Mouse (Mus musculus) intestine, postnatal 0 days (tissue): ENCODE measurements around the gene Gm12184. TPM values are rescaled to one million over a fixed set of nuclear protein-coding genes. Genes with fewer than 3 reads are reported as not detected.
"Not testable (repeated sequence)": the region's sequence is repeated elsewhere in the genome, so short reads cannot be mapped to it uniquely, and the experiment has no call there.

Source experiments
- ATAC-seq: fragments of 200-750 bp; cut with Nextera tagmentation; 2 replicates; pipeline ENCODE4 v1.8.0; 2017; ENCODE audit warnings: mild to moderate bottlenecking, moderate TSS enrichment, moderate library complexity
- H3K27ac ChIP-seq: fragments of 300-500 bp; sonication (generic); 2 replicates; pipeline ENCODE4 v1.5.1; 2014; ENCODE audit warnings: mild to moderate bottlenecking, low read depth, low read length, moderate library complexity
- H3K27me3 ChIP-seq: fragments of 300-500 bp; sonication (generic); replicated peaks from 2 replicates; pipeline ENCODE4 v1.6.1; 2014; ENCODE audit warnings: low read length, mixed read lengths; ENCODE audit not compliant: control insufficient read depth, insufficient read depth
- H3K36me3 ChIP-seq: fragments of 300-500 bp; sonication (generic); 2 replicates; pipeline ENCODE4 v1.6.1; 2014; ENCODE audit warnings: mild to moderate bottlenecking, moderate library complexity; ENCODE audit not compliant: control insufficient read depth, insufficient read depth
- H3K4me1 ChIP-seq: fragments of 300-500 bp; sonication (generic); replicated peaks from 2 replicates; pipeline ENCODE4 v1.6.1; 2014; ENCODE audit warnings: antibody characterized with exemption, low read length, mixed read lengths; ENCODE audit not compliant: control insufficient read depth, insufficient read depth
- H3K4me2 ChIP-seq: fragments of 300-500 bp; sonication (generic); replicated peaks from 2 replicates; pipeline ENCODE4 v1.6.1; 2014; ENCODE audit warnings: low read depth, mild to moderate bottlenecking, moderate library complexity
- H3K4me3 ChIP-seq: fragments of 300-500 bp; sonication (generic); 2 replicates; pipeline ENCODE4 v1.5.1; 2014; ENCODE audit warnings: low read depth, low read length
- H3K9ac ChIP-seq: fragments of 300-500 bp; sonication (generic); 2 replicates; pipeline ENCODE4 v1.6.1; 2014; ENCODE audit warnings: mild to moderate bottlenecking, low read depth, low read length
- H3K9me3 ChIP-seq: fragments of 300-500 bp; sonication (generic); 2 replicates; pipeline ENCODE4 v1.6.1; 2016; ENCODE audit warnings: mixed run types; ENCODE audit not compliant: control insufficient read depth
- CTCF ChIP-seq: sonication (generic); IDR thresholded peaks from 2 replicates; pipeline ENCODE4 v1.5.1; 2016; ENCODE audit warnings: low read depth, mild to moderate bottlenecking, control low read depth, antibody characterized with exemption, moderate library complexity
- WGBS: fragments of 180-500 bp; shearing (Covaris S2); extraction: QIAGEN DNeasy Blood & Tissue Kit; methylation state at CpG from one replicate; pipeline ENCODE4 v1.1.7; 2014; 5-methylcytosine and 5-hydroxymethylcytosine counted together
- polyA plus RNA-seq: library from polyadenylated mRNA; unstranded; fragments of >200 nt; fragmentation: Nextera tagmentation; extraction: Ambion mirVana; gene quantifications from 2 replicates; pipeline ENCODE4 v1.2.1, GENCODE M21; 2015

Gene Gm12184
- polyA plus RNA-seq = 5.0 and 5.3 TPM in 2 replicates

GRCm38 (mm10) chr11:48825979-48826751, at the start of gene Gm12184, which contains the start of gene Trim7:
Gene Gm12184 (minus strand): TSS chr11:48826655.
Gene Trim7 (plus strand): TSS chr11:48826140.
- ATAC-seq = peak; percentile 77
- H3K4me2 ChIP-seq = peak within 1 kb of the TSS; percentile 57
- under 1% methylated on average over 49 of the region's 92 CpGs for WGBS
- H3K27ac ChIP-seq = peak within 1 kb of the TSS; percentile 35; the same call in 1 of the 2 replicates
- not testable (repeated sequence) for H3K4me1 ChIP-seq, H3K27me3 ChIP-seq, H3K9ac ChIP-seq, H3K9me3 ChIP-seq, H3K36me3 ChIP-seq
- H3K4me3 ChIP-seq = peak within 1 kb of the TSS; percentile 46
- peak; percentile 38 for TF ChIP-seq CTCF

- H3K4me1 ChIP-seq, H3K4me3 ChIP-seq, H3K27ac ChIP-seq, H3K27me3 ChIP-seq, ATAC-seq, H3K36me3 ChIP-seq, H3K9me3 ChIP-seq, H3K4me2 ChIP-seq, H3K9ac ChIP-seq: not testable (repeated sequence)
- WGBS = 88% methylated on average over 1 of the region's 1 CpGs
These were observed 48.9 kb upstream of the Gm12184 start for GRCm38 (mm10) chr11:48875343-48875837.

GRCm38 (mm10) chr11:48874465-48874864, 48.0 kb upstream of the Gm12184 start:
- no peak overlapping the region for H3K4me3 ChIP-seq
- H3K27me3 ChIP-seq = no peaks in the 10 kb centered on the region
- WGBS = 0% methylated on average over 4 of the region's 4 CpGs
- no peak overlapping the region; the same call in 1 of the 2 replicates for H3K4me2 ChIP-seq
- H3K4me1 ChIP-seq = peaks cover 12% of the 10 kb centered on the region
- no peak for ATAC-seq
- TF ChIP-seq CTCF = peak; percentile 88
- no peak overlapping the region for H3K27ac ChIP-seq
- no peak overlapping the region for H3K9ac ChIP-seq
- no peaks in the 10 kb centered on the region for H3K9me3 ChIP-seq
- no peaks in the 10 kb centered on the region for H3K36me3 ChIP-seq

GRCm38 (mm10) chr11:48873591-48874290, 47.3 kb upstream of the Gm12184 start:
- WGBS = 31% methylated on average over 10 of the region's 10 CpGs

GRCm38 (mm10) chr11:48872695-48873300, 46.3 kb upstream of the Gm12184 start:
- TF ChIP-seq CTCF = no peak
- Histone ChIP-seq H3K4me1 (peaks cover 16% of the 10 kb centered on the region), H3K27ac (peak overlapping the region; percentile 86), H3K27me3 (no peaks in the 10 kb centered on the region), H3K36me3 (0 out of 2 replicates have a peak, but pooled peaks cover 4% of the 10 kb centered on the region), H3K9ac (0 out of 2 replicates have a peak overlapping the region, but pooled peaks have one; percentile 54), H3K9me3 (no peaks in the 10 kb centered on the region), H3K4me2 (peak overlapping the region; percentile 89), H3K4me3 (peak overlapping the region; percentile 58; the same call in 1 of the 2 replicates)
- peak; percentile 54 for ATAC-seq
- 39% methylated on average over 7 of the region's 7 CpGs for WGBS

More at GRCm38 (mm10) chr11:48873591-48874290, 47.3 kb upstream of the Gm12184 start:
- peak; percentile 82 for ATAC-seq
- Histone ChIP-seq H3K4me2 (peak overlapping the region; percentile 89), H3K27me3 (no peaks in the 10 kb centered on the region), H3K27ac (peak overlapping the region; percentile 79), H3K36me3 (no peaks in the 10 kb centered on the region), H3K4me3 (no peak overlapping the region), H3K9me3 (no peaks in the 10 kb centered on the region), H3K9ac (no peak overlapping the region), H3K4me1 (peaks cover 16% of the 10 kb centered on the region)
- TF ChIP-seq CTCF = peak; percentile 65
